Mouse (Mus musculus): Measurements from ENCODE around the gene Sox1.

Gene Sox1

GRCm38 (mm10) chr8:12425906-12426305 is 30.8 kb downstream of the Sox1 start:
- in situ Hi-C loops (cut with MboI), result no loop called here

GRCm38 (mm10) chr8:12427346-12427745 is 32.3 kb downstream of the Sox1 start:
- in situ Hi-C loops (cut with MboI), result no loop called here

GRCm38 (mm10) chr8:12427886-12428799 is 33.0 kb downstream of the Sox1 start:
- in situ Hi-C loops (cut with MboI), result no loop called here

- in situ Hi-C loops (cut with MboI), result no loop called here
These were observed 33.8 kb downstream of the Sox1 start for GRCm38 (mm10) chr8:12428931-12429330.

GRCm38 (mm10) chr8:12429601-12430172 is 34.6 kb downstream of the Sox1 start:
- in situ Hi-C loops (cut with MboI), result no loop called here

GRCm38 (mm10) chr8:12430173-12430899 is 35.2 kb downstream of the Sox1 start:
- in situ Hi-C loops (cut with MboI), result no loop called here

GRCm38 (mm10) chr8:12430900-12431737 is 36.0 kb downstream of the Sox1 start:
- in situ Hi-C loops (cut with MboI), result no loop called here

GRCm38 (mm10) chr8:12431738-12432055 is 36.6 kb downstream of the Sox1 start:
- in situ Hi-C loops (cut with MboI), result no loop called here

- in situ Hi-C loops (cut with MboI), result no loop called here
These were observed 37.5 kb downstream of the Sox1 start for GRCm38 (mm10) chr8:12432546-12432945.

- in situ Hi-C loops (cut with MboI), result no loop called here
These were observed 39.7 kb downstream of the Sox1 start for GRCm38 (mm10) chr8:12434771-12435170.

- in situ Hi-C loops (cut with MboI), result no loop called here
These were observed 42.9 kb downstream of the Sox1 start for GRCm38 (mm10) chr8:12438021-12438420.

GRCm38 (mm10) chr8:12439044-12439443 is 43.9 kb downstream of the Sox1 start:
- in situ Hi-C loops (cut with MboI), result no loop called here

- in situ Hi-C loops (cut with MboI), result no loop called here
These were observed 44.8 kb downstream of the Sox1 start for GRCm38 (mm10) chr8:12439846-12440245.

- in situ Hi-C loops (cut with MboI), result no loop called here
These were observed 45.9 kb downstream of the Sox1 start for GRCm38 (mm10) chr8:12440997-12441396.

- in situ Hi-C loops (cut with MboI), result no loop called here
These were observed 50.2 kb downstream of the Sox1 start for GRCm38 (mm10) chr8:12445258-12445657.

GRCm38 (mm10) chr8:12445926-12446680 is 51.0 kb downstream of the Sox1 start:
- in situ Hi-C loops (cut with MboI), result no loop called here
